Mouse (Mus musculus): ENCODE results near the gene Nudt21. TPM values are rescaled to one million over a fixed set of nuclear protein-coding genes. Genes with fewer than 3 reads are reported as not detected.

Gene Nudt21
- polyA plus RNA-seq, 1 experiment from 2014 or later, result 96.6 TPM

DNA sequence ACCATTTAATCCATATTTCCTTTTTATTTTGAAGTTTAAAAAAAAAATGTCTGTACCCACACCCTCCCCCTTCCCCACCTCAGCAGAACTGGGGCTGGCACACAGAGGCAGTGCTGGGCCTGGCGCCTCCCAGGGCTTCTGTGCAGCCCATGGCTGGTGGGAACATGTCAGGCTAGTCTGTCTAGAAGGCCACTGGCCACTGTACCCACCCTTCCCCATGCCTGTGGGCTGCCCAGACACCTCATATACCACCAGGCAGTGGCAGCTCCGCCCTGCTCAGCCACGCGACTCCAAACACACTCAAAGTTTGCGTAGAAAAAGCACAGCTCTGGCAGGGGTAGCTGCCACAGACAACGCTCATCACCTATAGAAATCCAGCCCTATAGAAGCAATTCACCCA lies 68.5 kb downstream of the Nudt21 start:
- WGBS, result 73% methylated on average over 6 of the region's 6 CpGs
- Histone ChIP-seq H3K4me2 (no peak overlapping the region), H3K4me3 (no peak overlapping the region), H3K9me3 (no peaks in the 10 kb centered on the region), H3K27ac (replicated peaks) (no peak overlapping the region), H3K27me3 (no peaks in the 10 kb centered on the region), H3K4me1 (replicated peaks) (no peaks in the 10 kb centered on the region), H3K36me3 (peaks cover 86% of the 10 kb centered on the region), H3K9ac (no peak overlapping the region)
- no peak for ATAC-seq (ENCODE audit: low read depth)

Other genes starting within 250 kb of the Nudt21 start
- gene Gnao1, start 227.1 kb downstream of the Nudt21 start, polyA plus RNA-seq (2015; fragmentation: Nextera tagmentation; extraction: Ambion mirVana), result 160 and 173 TPM in 2 replicates
- gene Amfr, start 24.2 kb downstream of the Nudt21 start, polyA plus RNA-seq (2015; fragmentation: Nextera tagmentation; extraction: Ambion mirVana), result 67.1 and 74.4 TPM in 2 replicates
- gene Ogfod1, start 167 bp upstream of the Nudt21 start, polyA plus RNA-seq (2015; fragmentation: Nextera tagmentation; extraction: Ambion mirVana), result 12.8 and 14.2 TPM in 2 replicates
- 20.4 and 24.3 TPM in 2 replicates for gene Bbs2, start 61.9 kb upstream of the Nudt21 start, polyA plus RNA-seq (2015; fragmentation: Nextera tagmentation; extraction: Ambion mirVana)
- not detected in 2 replicates for gene Mt4, start 100.2 kb upstream of the Nudt21 start, polyA plus RNA-seq (2015; fragmentation: Nextera tagmentation; extraction: Ambion mirVana)
- gene Mt3, start 115.6 kb upstream of the Nudt21 start, polyA plus RNA-seq (2015; fragmentation: Nextera tagmentation; extraction: Ambion mirVana), result 99.3 and 131 TPM in 2 replicates
- gene Mt2, start 135.6 kb upstream of the Nudt21 start, polyA plus RNA-seq (2015; fragmentation: Nextera tagmentation; extraction: Ambion mirVana), result 9.5 and 12.0 TPM in 2 replicates
- 53.8 and 55.6 TPM in 2 replicates for gene Mt1, start 142.1 kb upstream of the Nudt21 start, polyA plus RNA-seq (2015; fragmentation: Nextera tagmentation; extraction: Ambion mirVana)
- gene Nup93, start 177.5 kb upstream of the Nudt21 start, polyA plus RNA-seq (2015; fragmentation: Nextera tagmentation; extraction: Ambion mirVana), result 56.1 and 59.9 TPM in 2 replicates